Mouse (Mus musculus) cerebellum, adult 9-11 months (tissue): ENCODE measurements around the gene Cep57l1.

Experiments
- DNase-seq: peaks from one replicate; pipeline ENCODE4 v3.0.0; 2022

Cep57l1 gene

DNA sequence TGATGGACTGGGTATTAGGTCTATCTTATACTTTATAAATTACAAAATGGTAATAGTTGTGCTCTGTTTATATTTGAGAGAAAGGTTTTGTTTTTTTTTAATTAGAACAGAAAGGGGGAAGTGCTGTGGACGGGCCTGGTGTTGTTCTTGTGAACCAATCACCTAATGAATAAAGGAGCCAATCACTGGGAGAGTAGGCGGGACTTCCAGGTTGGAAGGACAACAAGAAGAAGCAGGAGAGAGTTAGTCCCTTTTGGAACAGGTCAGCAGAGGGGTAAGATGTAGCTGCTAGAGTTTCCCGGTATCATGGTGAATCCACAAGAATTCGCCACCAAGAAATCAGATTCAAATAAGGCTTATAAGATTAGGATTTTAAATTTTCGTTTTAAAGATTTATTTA, 139.5 kb downstream of the Cep57l1 start:
- no peak for DNase-seq
